Mouse (Mus musculus): Measurements from ENCODE around the gene Usp33. TPM values are rescaled to one million over a fixed set of nuclear protein-coding genes. Genes with fewer than 3 reads are reported as not detected.

Gene Usp33
- polyA plus RNA-seq, 1 experiment from 2014 or later, result 28.2 TPM

- no peaks in the 10 kb centered on the region for H3K4me1 ChIP-seq
- WGBS, result 69% methylated on average over 11 of the region's 11 CpGs
- ATAC-seq (ENCODE audit: extremely low read depth, insufficient number of reproducible peaks, low FRiP score, low TSS enrichment), result no peak
- H3K27me3 ChIP-seq (replicated peaks), result no peaks in the 10 kb centered on the region
- no peak overlapping the region for H3K4me2 ChIP-seq
- H3K9me3 ChIP-seq, result no peaks in the 10 kb centered on the region
- no peak overlapping the region for H3K4me3 ChIP-seq
- peaks cover 91% of the 10 kb centered on the region for H3K36me3 ChIP-seq
- H3K27ac ChIP-seq (replicated peaks), result no peak overlapping the region
- H3K9ac ChIP-seq, result no peak overlapping the region
These were observed 37.8 kb downstream of the Usp33 start for GRCm38 (mm10) chr3:152384106-152384505.

GRCm38 (mm10) chr3:152395350-152396277 lies 49.3 kb downstream of the Usp33 start, which contains the start of gene Zzz3:
Gene Zzz3 (plus strand): TSS chr3:152395473.
- WGBS, result under 1% methylated on average over 60 of the region's 108 CpGs
- no peaks in the 10 kb centered on the region for H3K9me3 ChIP-seq

DNA sequence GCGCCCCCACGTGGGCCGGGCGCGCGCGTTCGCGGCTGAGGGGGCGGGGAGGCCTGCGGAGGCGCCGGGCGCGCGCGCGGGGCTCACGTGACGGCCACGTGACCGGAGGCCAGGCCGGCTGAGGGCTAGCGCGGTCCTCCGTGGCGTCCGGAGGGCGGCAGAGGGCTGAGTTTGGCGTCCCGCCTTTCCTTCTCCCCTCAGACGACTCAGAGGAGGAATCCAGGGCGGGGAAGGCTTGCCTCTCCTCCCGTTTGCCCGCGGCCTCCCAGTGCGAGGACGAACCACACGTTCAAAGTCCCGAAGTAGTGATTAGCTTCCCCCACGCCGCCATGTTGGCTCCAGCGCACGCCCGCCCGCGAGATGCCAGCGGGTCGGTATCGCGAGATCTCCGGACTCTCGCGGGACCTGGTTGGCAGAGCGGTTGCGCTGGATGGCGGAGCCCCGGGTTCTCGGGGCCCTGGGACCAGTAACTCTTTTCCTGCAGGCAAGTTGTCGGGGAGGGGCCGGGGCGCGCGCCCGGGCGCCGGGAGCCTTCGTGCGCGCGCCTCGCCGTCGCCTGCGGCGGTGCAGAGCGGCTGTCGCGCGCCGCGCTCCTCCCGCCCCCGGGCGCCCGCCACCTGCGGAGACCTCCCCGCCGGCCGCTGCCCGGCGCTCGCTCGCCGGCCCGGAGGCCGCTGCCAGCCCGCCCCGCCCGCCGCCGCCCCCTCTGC lies 50.2 kb downstream of the Usp33 start:
- Histone ChIP-seq H3K27me3 (replicated peaks) (no peaks in the 10 kb centered on the region), H3K27ac (replicated peaks) (peak overlapping the region; percentile 98), H3K4me1 (peaks cover 52% of the 10 kb centered on the region), H3K4me3 (peak overlapping the region; percentile 86), H3K9ac (peak overlapping the region; percentile 97), H3K4me2 (peak overlapping the region; percentile 92), H3K36me3 (peaks cover 27% of the 10 kb centered on the region), H3K9me3 (no peaks in the 10 kb centered on the region)
- peak; percentile 84 for ATAC-seq (ENCODE audit: extremely low read depth, insufficient number of reproducible peaks, low FRiP score, low TSS enrichment)
- WGBS, result under 1% methylated on average over 65 of the region's 102 CpGs

More at GRCm38 (mm10) chr3:152395350-152396277, 49.3 kb downstream of the Usp33 start, which contains the start of gene Zzz3:
- peak; percentile 83 for ATAC-seq (ENCODE audit: extremely low read depth, insufficient number of reproducible peaks, low FRiP score, low TSS enrichment)
- Histone ChIP-seq H3K27me3 (replicated peaks) (no peaks in the 10 kb centered on the region), H3K27ac (replicated peaks) (peak within 1 kb of the TSS; percentile 98), H3K9ac (peak within 1 kb of the TSS; percentile 97), H3K4me2 (peak within 1 kb of the TSS; percentile 92), H3K4me1 (peaks cover 50% of the 10 kb centered on the region), H3K4me3 (peak within 1 kb of the TSS; percentile 86), H3K36me3 (peaks cover 34% of the 10 kb centered on the region)

- Histone ChIP-seq H3K27ac (replicated peaks) (peak overlapping the region; percentile 98), H3K4me1 (peaks cover 57% of the 10 kb centered on the region), H3K4me2 (peak overlapping the region; percentile 92), H3K4me3 (peak overlapping the region; percentile 86), H3K9me3 (no peaks in the 10 kb centered on the region), H3K27me3 (replicated peaks) (no peaks in the 10 kb centered on the region), H3K9ac (peak overlapping the region; percentile 97), H3K36me3 (peaks cover 23% of the 10 kb centered on the region)
- ATAC-seq (ENCODE audit: extremely low read depth, insufficient number of reproducible peaks, low FRiP score, low TSS enrichment), result no peak
- under 1% methylated on average over 10 of the region's 10 CpGs for WGBS
These were observed 50.7 kb downstream of the Usp33 start for GRCm38 (mm10) chr3:152396988-152397314.

DNA sequence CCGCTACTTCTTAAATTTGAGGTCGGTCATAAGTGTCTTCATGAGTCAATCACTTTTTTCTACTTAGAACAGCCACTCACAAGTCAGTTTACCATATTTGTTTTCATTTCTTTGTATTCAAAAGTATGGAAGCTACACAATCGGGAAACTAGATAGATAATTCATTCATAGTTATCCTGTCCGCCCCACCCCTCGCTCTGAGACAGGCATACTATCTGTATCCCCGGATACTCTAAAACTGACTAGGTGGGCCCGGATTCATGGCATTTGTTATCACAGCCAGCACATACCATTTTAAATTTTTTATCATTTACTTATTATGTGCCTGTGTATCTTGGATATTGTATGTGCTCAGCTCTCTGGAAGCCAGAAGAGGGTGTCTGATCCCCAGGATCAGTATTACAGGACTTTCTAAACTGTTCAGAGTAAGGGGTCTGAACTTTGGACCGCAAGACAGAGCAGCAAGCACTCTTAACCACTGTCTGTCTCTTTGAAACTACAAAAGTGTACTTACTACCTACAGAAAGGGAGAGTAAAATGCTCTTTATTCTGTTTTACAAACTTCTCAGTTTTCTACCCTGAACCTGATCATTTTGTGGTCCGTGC lies 51.2 kb downstream of the Usp33 start:
- peaks cover 18% of the 10 kb centered on the region for H3K36me3 ChIP-seq
- ATAC-seq (ENCODE audit: extremely low read depth, insufficient number of reproducible peaks, low FRiP score, low TSS enrichment), result no peak
- H3K4me2 ChIP-seq, result peak overlapping the region; percentile 92
- no peaks in the 10 kb centered on the region for H3K9me3 ChIP-seq
- H3K27ac ChIP-seq (replicated peaks), result peak overlapping the region; percentile 98
- peak overlapping the region; percentile 97 for H3K9ac ChIP-seq
- H3K4me3 ChIP-seq, result peak overlapping the region; percentile 86
- 45% methylated on average over 9 of the region's 9 CpGs for WGBS
- no peaks in the 10 kb centered on the region for H3K27me3 ChIP-seq (replicated peaks)
- H3K4me1 ChIP-seq, result peaks cover 62% of the 10 kb centered on the region

DNA sequence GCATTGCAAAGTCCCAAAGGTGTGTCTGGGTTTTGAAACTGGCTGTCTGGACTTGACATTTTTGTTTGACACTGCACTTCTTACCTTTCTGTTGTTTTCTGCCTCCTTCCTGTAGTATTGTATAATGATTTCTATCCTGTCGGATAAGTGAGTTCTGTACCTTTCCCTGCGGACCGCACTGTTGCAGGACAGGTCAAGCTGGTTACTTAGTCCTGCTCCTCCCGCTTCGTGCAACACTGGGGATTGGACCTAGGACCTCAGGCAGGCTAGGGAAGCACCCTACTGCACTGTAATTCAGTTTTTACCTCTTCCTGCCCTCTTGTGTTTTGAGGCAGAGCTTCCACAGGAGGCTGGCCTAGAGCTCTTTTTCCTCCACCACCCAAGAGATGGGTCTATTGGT lies 54.2 kb downstream of the Usp33 start:
- Histone ChIP-seq H3K27me3 (replicated peaks) (no peaks in the 10 kb centered on the region), H3K4me2 (no peak overlapping the region), H3K9ac (no peak overlapping the region), H3K27ac (replicated peaks) (no peak overlapping the region), H3K36me3 (no peaks in the 10 kb centered on the region), H3K4me3 (no peak overlapping the region), H3K9me3 (no peaks in the 10 kb centered on the region), H3K4me1 (peaks cover 70% of the 10 kb centered on the region)
- no peak for ATAC-seq (ENCODE audit: extremely low read depth, insufficient number of reproducible peaks, low FRiP score, low TSS enrichment)
- 92% methylated on average over 5 of the region's 5 CpGs for WGBS

GRCm38 (mm10) chr3:152400875-152401274 lies 54.6 kb downstream of the Usp33 start:
- no peaks in the 10 kb centered on the region for H3K27me3 ChIP-seq (replicated peaks)
- H3K36me3 ChIP-seq, result no peaks in the 10 kb centered on the region
- H3K4me1 ChIP-seq, result peaks cover 74% of the 10 kb centered on the region
- 79% methylated on average over 3 of the region's 3 CpGs for WGBS
- no peak overlapping the region for H3K27ac ChIP-seq (replicated peaks)
- no peaks in the 10 kb centered on the region for H3K9me3 ChIP-seq
- no peak for ATAC-seq (ENCODE audit: extremely low read depth, insufficient number of reproducible peaks, low FRiP score, low TSS enrichment)
- no peak overlapping the region for H3K4me2 ChIP-seq
- H3K9ac ChIP-seq, result no peak overlapping the region
- H3K4me3 ChIP-seq, result no peak overlapping the region

DNA sequence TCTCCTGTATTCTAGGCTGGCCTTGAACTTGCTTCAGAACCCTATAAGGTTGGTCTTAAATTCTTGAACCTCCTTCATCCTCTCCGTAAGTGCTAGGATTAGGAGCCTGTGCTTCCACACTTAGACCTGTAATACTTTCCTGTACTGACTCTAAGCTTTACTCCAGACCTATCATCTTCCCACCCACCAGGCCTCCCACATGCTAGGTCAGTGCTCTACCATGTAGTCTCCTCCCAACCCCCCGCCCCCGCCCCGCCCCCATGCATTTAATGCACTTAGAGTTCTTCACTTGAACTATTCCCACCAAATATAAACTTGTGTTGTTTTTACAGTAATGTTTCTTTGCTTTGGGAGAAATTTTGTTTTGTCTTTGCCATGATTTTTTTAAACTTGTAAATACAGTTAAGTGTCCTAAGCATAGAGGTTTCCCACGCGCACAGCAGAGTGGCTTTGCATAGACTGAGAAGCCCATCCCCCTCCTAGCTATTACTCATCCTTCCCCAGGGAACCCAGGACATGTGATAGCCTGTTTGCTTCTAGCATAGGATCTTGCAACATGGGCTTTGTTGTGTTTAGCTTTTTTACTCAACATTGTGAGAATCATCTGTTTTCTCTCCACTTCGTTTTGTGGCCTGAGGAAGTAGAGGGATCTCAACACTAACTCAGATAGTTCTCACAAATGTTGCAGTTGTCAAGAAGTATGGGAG lies 55.8 kb downstream of the Usp33 start:
- no peak overlapping the region for H3K4me2 ChIP-seq
- H3K9me3 ChIP-seq, result no peaks in the 10 kb centered on the region
- peaks cover 85% of the 10 kb centered on the region for H3K4me1 ChIP-seq
- no peak overlapping the region for H3K9ac ChIP-seq
- H3K4me3 ChIP-seq, result no peak overlapping the region
- H3K36me3 ChIP-seq, result no peaks in the 10 kb centered on the region
- ATAC-seq (ENCODE audit: extremely low read depth, insufficient number of reproducible peaks, low FRiP score, low TSS enrichment), result no peak
- no peak overlapping the region for H3K27ac ChIP-seq (replicated peaks)
- no peaks in the 10 kb centered on the region for H3K27me3 ChIP-seq (replicated peaks)
- WGBS, result 68% methylated on average over 7 of the region's 7 CpGs

DNA sequence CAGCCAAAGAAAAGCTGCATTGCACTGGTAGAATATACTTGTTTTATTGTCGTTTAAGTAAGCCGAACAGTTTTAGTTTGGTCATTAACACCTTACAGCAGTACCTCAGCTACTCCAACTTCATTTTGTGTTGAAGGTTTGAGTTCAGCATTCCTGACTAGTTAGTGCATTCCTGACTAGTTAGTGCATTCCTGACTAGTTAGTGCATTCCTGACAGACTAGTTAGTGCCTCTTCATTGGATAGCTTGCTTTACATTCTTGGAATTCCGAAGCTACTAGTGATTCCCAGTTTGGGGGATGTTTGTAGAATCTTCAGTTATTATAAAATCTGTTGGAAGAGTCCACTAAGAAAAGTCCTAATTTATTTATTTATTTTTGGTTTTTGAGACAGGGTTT lies 56.4 kb downstream of the Usp33 start:
- peaks cover 85% of the 10 kb centered on the region for H3K4me1 ChIP-seq

DNA sequence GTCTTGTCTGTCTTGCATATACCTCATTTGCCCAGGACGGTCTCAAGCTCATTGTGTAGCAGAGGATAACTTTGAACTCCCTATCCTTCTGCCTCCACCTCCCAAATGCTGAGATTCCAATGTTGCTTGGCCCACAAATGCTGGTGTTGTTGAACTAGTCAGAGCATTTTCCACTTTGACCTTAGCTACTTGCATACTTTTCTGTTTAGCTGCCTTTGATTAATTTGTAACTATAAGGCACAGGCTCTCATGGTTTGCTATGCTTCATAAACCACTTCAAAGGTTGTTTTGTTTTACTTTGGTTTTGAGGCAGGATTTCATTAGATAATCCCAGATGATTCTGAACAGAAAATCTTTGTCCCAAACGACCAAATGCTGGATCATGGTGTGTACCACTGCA lies 57.5 kb downstream of the Usp33 start:
- Histone ChIP-seq H3K4me2 (no peak overlapping the region), H3K36me3 (no peaks in the 10 kb centered on the region), H3K4me3 (no peak overlapping the region), H3K27me3 (replicated peaks) (no peaks in the 10 kb centered on the region), H3K9me3 (no peaks in the 10 kb centered on the region), H3K27ac (replicated peaks) (no peak overlapping the region), H3K9ac (no peak overlapping the region), H3K4me1 (peaks cover 78% of the 10 kb centered on the region)
- 67% methylated on average over 2 of the region's 2 CpGs for WGBS
- no peak for ATAC-seq (ENCODE audit: extremely low read depth, insufficient number of reproducible peaks, low FRiP score, low TSS enrichment)

More for the DNA sequence above, 56.4 kb downstream of the Usp33 start:
- no peak for ATAC-seq (ENCODE audit: extremely low read depth, insufficient number of reproducible peaks, low FRiP score, low TSS enrichment)
- H3K9me3 ChIP-seq, result no peaks in the 10 kb centered on the region
- 85% methylated on average over 3 of the region's 3 CpGs for WGBS
- H3K4me2 ChIP-seq, result no peak overlapping the region
- no peak overlapping the region for H3K4me3 ChIP-seq
- no peak overlapping the region for H3K27ac ChIP-seq (replicated peaks)
- no peaks in the 10 kb centered on the region for H3K36me3 ChIP-seq
- H3K27me3 ChIP-seq (replicated peaks), result no peaks in the 10 kb centered on the region
- no peak overlapping the region for H3K9ac ChIP-seq

- no peaks in the 10 kb centered on the region for H3K27me3 ChIP-seq (replicated peaks)
- H3K36me3 ChIP-seq, result peaks cover 3% of the 10 kb centered on the region; the same call in 1 of the 2 replicates
- peaks cover 65% of the 10 kb centered on the region for H3K4me1 ChIP-seq
- H3K9ac ChIP-seq, result no peak overlapping the region
- 89% methylated on average over 7 of the region's 7 CpGs for WGBS
- H3K4me2 ChIP-seq, result no peak overlapping the region
- no peak overlapping the region for H3K4me3 ChIP-seq
- no peak for ATAC-seq (ENCODE audit: extremely low read depth, insufficient number of reproducible peaks, low FRiP score, low TSS enrichment)
- no peaks in the 10 kb centered on the region for H3K9me3 ChIP-seq
- H3K27ac ChIP-seq (replicated peaks), result peak overlapping the region; percentile 53; the same call in 1 of the 2 replicates
These were observed 59.1 kb downstream of the Usp33 start for GRCm38 (mm10) chr3:152405420-152405819.

All from heart, embryonic 13.5 days (tissue).